Mouse (Mus musculus): ENCODE data around the gene Sf3a3.

The Sf3a3 gene

DNA sequence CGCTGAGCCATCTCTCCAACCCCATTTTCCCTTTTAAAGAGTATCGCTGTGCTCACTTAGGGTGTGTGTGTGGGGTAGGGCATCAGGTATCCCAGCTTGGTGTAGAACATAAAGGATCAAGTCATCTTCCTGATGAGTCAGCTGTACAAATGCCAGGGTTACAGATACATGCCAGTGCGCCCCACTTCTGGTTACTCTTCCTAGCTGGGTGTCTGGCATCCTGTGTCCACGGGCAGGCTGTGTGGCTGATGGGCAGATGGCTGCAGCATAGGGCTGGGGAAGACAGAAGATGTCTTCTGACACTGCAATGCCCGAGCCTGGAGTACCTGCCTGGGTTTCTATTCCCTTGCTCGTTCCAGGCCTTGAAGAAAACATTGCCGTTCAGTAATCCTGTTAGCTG, 66.8 kb downstream of the Sf3a3 start:
- DNase-seq (ENCODE audit: low spot score in 2 of 2) = no peak

Data from thymus, postnatal 10 days (tissue).